Mouse (Mus musculus): ENCODE data around the gene Vwc2l. TPM values are rescaled to one million over a fixed set of nuclear protein-coding genes. Genes with fewer than 3 reads are reported as not detected.

The Vwc2l gene
- polyA plus RNA-seq (2012; rRNA removed) = not detected in 2 replicates

GRCm38 (mm10) chr1:70725655-70726066, at the start of gene Vwc2l:
Gene Vwc2l (plus strand): TSS chr1:70725715.
- DNase-seq (ENCODE audit: low read depth) = no peak

- DNase-seq (ENCODE audit: low read depth) = peak; percentile 9
Observed at GRCm38 (mm10) chr1:70692529-70692928, 33.0 kb upstream of the Vwc2l start.

- DNase-seq (ENCODE audit: low read depth) = no peak
Observed at GRCm38 (mm10) chr1:70700270-70700669, 25.2 kb upstream of the Vwc2l start.

- DNase-seq (ENCODE audit: low read depth) = no peak
Observed at GRCm38 (mm10) chr1:70703934-70704333, 21.6 kb upstream of the Vwc2l start.

- DNase-seq (ENCODE audit: low read depth) = no peak
Observed at GRCm38 (mm10) chr1:70705821-70706220, 19.7 kb upstream of the Vwc2l start.

GRCm38 (mm10) chr1:70725045-70725444, 470 bp upstream of the Vwc2l start:
- DNase-seq (ENCODE audit: low read depth) = no peak

GRCm38 (mm10) chr1:70787146-70787545, 61.6 kb downstream of the Vwc2l start:
- DNase-seq (ENCODE audit: low read depth) = no peak

- DNase-seq (ENCODE audit: low read depth) = no peak
Observed at GRCm38 (mm10) chr1:70791636-70792035, 66.1 kb downstream of the Vwc2l start.

- DNase-seq (ENCODE audit: low read depth) = no peak
Observed at GRCm38 (mm10) chr1:70795094-70795493, 69.6 kb downstream of the Vwc2l start.

GRCm38 (mm10) chr1:70803401-70803800, 77.9 kb downstream of the Vwc2l start:
- no peak for DNase-seq (ENCODE audit: low read depth)

GRCm38 (mm10) chr1:70823111-70823510, 97.6 kb downstream of the Vwc2l start:
- no peak for DNase-seq (ENCODE audit: low read depth)

- DNase-seq (ENCODE audit: low read depth) = no peak
Observed at GRCm38 (mm10) chr1:70833262-70833661, 107.7 kb downstream of the Vwc2l start.

- no peak for DNase-seq (ENCODE audit: low read depth)
Observed at GRCm38 (mm10) chr1:70842222-70842621, 116.7 kb downstream of the Vwc2l start.

- DNase-seq (ENCODE audit: low read depth) = no peak
Observed at GRCm38 (mm10) chr1:70845276-70845675, 119.8 kb downstream of the Vwc2l start.

GRCm38 (mm10) chr1:70851633-70852390, 126.3 kb downstream of the Vwc2l start:
- no peak for DNase-seq (ENCODE audit: low read depth)

GRCm38 (mm10) chr1:70853446-70853845, 127.9 kb downstream of the Vwc2l start:
- DNase-seq (ENCODE audit: low read depth) = no peak

- DNase-seq (ENCODE audit: low read depth) = no peak
Observed at GRCm38 (mm10) chr1:70855912-70856311, 130.4 kb downstream of the Vwc2l start.

GRCm38 (mm10) chr1:70861672-70862071, 136.2 kb downstream of the Vwc2l start:
- DNase-seq (ENCODE audit: low read depth) = no peak

- DNase-seq (ENCODE audit: low read depth) = no peak
Observed at GRCm38 (mm10) chr1:70866137-70866536, 140.6 kb downstream of the Vwc2l start.

GRCm38 (mm10) chr1:70880496-70880895, 155.0 kb downstream of the Vwc2l start:
- DNase-seq (ENCODE audit: low read depth) = no peak

- DNase-seq (ENCODE audit: low read depth) = no peak
Observed at GRCm38 (mm10) chr1:70881269-70881668, 155.8 kb downstream of the Vwc2l start.

- no peak for DNase-seq (ENCODE audit: low read depth)
Observed at GRCm38 (mm10) chr1:70884156-70884555, 158.6 kb downstream of the Vwc2l start.

GRCm38 (mm10) chr1:70902311-70902710, 176.8 kb downstream of the Vwc2l start:
- no peak for DNase-seq (ENCODE audit: low read depth)

GRCm38 (mm10) chr1:70907366-70907765, 181.9 kb downstream of the Vwc2l start:
- no peak for DNase-seq (ENCODE audit: low read depth)
